Mouse (Mus musculus): ENCODE results near the gene Spg11. TPM values are rescaled to one million over a fixed set of nuclear protein-coding genes. Genes with fewer than 3 reads are reported as not detected.

Spg11 gene
- polyA plus RNA-seq (2014; fragmentation: Nextera tagmentation; extraction: Ambion mirVana), result 9.4 and 12.1 TPM in 2 replicates

- peak; percentile 100 for ATAC-seq (ENCODE audit: low FRiP score, low TSS enrichment)
- peaks cover 12% of the 10 kb centered on the region for H3K36me3 ChIP-seq (ENCODE audit: control insufficient read depth, insufficient read depth, low read length)
- peaks cover 8% of the 10 kb centered on the region for H3K4me1 ChIP-seq (ENCODE audit: control insufficient read depth, insufficient read depth, low read length)
- DNase-seq, result peak; percentile 98
- peak within 1 kb of the TSS; percentile 96 for H3K4me3 ChIP-seq (replicated peaks; ENCODE audit: low read depth, low read length)
- H3K9ac ChIP-seq (replicated peaks; ENCODE audit: low read length), result peak within 1 kb of the TSS; percentile 95
- H3K9me3 ChIP-seq (ENCODE audit: control insufficient read depth, low read length), result no peaks in the 10 kb centered on the region
- H3K27ac ChIP-seq (replicated peaks; ENCODE audit: low read depth, low read length), result peak within 1 kb of the TSS; percentile 97
- no peaks in the 10 kb centered on the region for H3K27me3 ChIP-seq (ENCODE audit: control insufficient read depth, insufficient read depth, low read length)
- H3K4me2 ChIP-seq (ENCODE audit: low read length), result peak within 1 kb of the TSS; percentile 55
- WGBS, result under 1% methylated on average over 47 of the region's 47 CpGs
Measured at GRCm38 (mm10) chr2:122117961-122118958, at the start of gene Spg11. Gene Spg11, minus strand, starts transcription at chr2:122118386.

GRCm38 (mm10) chr2:122164293-122164692 is 46.1 kb upstream of the Spg11 start:
- no peak for DNase-seq
- no peaks in the 10 kb centered on the region for H3K9me3 ChIP-seq (ENCODE audit: control insufficient read depth, low read length)
- WGBS, result 89% methylated on average over 11 of the region's 11 CpGs

GRCm38 (mm10) chr2:122163430-122164195 is 45.4 kb upstream of the Spg11 start:
- Histone ChIP-seq H3K36me3 (ENCODE audit: control insufficient read depth, insufficient read depth, low read length) (no peaks in the 10 kb centered on the region), H3K4me2 (ENCODE audit: low read length) (no peak overlapping the region), H3K9ac (replicated peaks; ENCODE audit: low read length) (no peak overlapping the region), H3K27me3 (ENCODE audit: control insufficient read depth, insufficient read depth, low read length) (no peaks in the 10 kb centered on the region), H3K4me1 (ENCODE audit: control insufficient read depth, insufficient read depth, low read length) (no peaks in the 10 kb centered on the region), H3K9me3 (ENCODE audit: control insufficient read depth, low read length) (no peaks in the 10 kb centered on the region), H3K4me3 (replicated peaks; ENCODE audit: low read depth, low read length) (no peak overlapping the region), H3K27ac (replicated peaks; ENCODE audit: low read depth, low read length) (no peak overlapping the region)
- ATAC-seq (ENCODE audit: low FRiP score, low TSS enrichment) (no peak), DNase-seq (no peak)
- 88% methylated on average over 13 of the region's 13 CpGs for WGBS

More at GRCm38 (mm10) chr2:122164293-122164692, 46.1 kb upstream of the Spg11 start:
- Histone ChIP-seq H3K4me3 (replicated peaks; ENCODE audit: low read depth, low read length) (no peak overlapping the region), H3K36me3 (ENCODE audit: control insufficient read depth, insufficient read depth, low read length) (no peaks in the 10 kb centered on the region), H3K9ac (replicated peaks; ENCODE audit: low read length) (no peak overlapping the region), H3K4me1 (ENCODE audit: control insufficient read depth, insufficient read depth, low read length) (no peaks in the 10 kb centered on the region), H3K4me2 (ENCODE audit: low read length) (no peak overlapping the region), H3K27ac (replicated peaks; ENCODE audit: low read depth, low read length) (no peak overlapping the region), H3K27me3 (ENCODE audit: control insufficient read depth, insufficient read depth, low read length) (no peaks in the 10 kb centered on the region)
- no peak for ATAC-seq (ENCODE audit: low FRiP score, low TSS enrichment)

DNA sequence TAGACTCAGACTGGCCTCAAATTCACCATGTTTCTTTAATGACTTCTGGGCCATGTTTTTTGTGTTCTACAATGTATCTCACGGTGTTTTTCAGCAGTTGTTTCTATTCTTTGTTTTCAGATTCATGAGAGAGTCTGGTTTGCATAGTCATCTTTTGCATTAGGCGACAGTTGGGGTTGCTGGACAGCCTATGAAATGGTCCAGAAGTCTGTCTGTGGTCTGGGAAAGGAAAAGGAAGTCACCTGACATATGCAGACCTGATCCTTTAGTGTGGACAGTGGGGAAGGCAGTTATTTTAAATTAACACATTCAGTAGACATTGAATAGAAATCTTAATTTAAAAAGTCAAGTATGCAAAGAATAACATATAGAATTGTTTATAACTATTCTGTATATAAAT is 44.3 kb upstream of the Spg11 start:
- DNase-seq (no peak), ATAC-seq (ENCODE audit: low FRiP score, low TSS enrichment) (no peak)
- 82% methylated on average over 2 of the region's 2 CpGs for WGBS
- Histone ChIP-seq H3K4me1 (ENCODE audit: control insufficient read depth, insufficient read depth, low read length) (no peaks in the 10 kb centered on the region), H3K4me3 (replicated peaks; ENCODE audit: low read depth, low read length) (no peak overlapping the region), H3K27me3 (ENCODE audit: control insufficient read depth, insufficient read depth, low read length) (no peaks in the 10 kb centered on the region), H3K27ac (replicated peaks; ENCODE audit: low read depth, low read length) (no peak overlapping the region), H3K9ac (replicated peaks; ENCODE audit: low read length) (no peak overlapping the region), H3K4me2 (ENCODE audit: low read length) (no peak overlapping the region), H3K9me3 (ENCODE audit: control insufficient read depth, low read length) (no peaks in the 10 kb centered on the region), H3K36me3 (ENCODE audit: control insufficient read depth, insufficient read depth, low read length) (no peaks in the 10 kb centered on the region)

DNA sequence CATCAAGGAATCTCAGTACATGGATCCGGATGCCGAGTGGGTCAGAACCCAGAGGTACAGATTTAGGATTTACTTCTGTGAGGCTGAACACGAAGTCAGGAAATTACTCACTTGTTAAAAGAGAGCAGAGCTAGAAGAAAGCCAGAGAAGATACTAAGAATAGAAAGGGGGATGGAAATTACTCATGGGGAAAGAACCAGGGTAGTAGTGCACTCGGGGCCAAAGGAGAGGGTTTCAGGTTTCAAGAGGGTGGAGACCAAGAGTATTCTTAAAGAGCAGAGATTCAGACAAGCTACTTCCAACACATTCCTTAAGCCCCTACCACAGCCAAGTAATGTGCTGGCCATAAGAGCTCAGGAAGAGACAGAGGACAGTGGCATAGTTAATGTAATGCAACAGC is 43.4 kb upstream of the Spg11 start:
- no peak overlapping the region for H3K4me3 ChIP-seq (replicated peaks; ENCODE audit: low read depth, low read length)
- H3K27me3 ChIP-seq (ENCODE audit: control insufficient read depth, insufficient read depth, low read length), result no peaks in the 10 kb centered on the region
- ATAC-seq (ENCODE audit: low FRiP score, low TSS enrichment) (no peak), DNase-seq (no peak)
- H3K4me1 ChIP-seq (ENCODE audit: control insufficient read depth, insufficient read depth, low read length), result no peaks in the 10 kb centered on the region
- H3K9ac ChIP-seq (replicated peaks; ENCODE audit: low read length), result no peak overlapping the region
- H3K9me3 ChIP-seq (ENCODE audit: control insufficient read depth, low read length), result no peaks in the 10 kb centered on the region
- 13% methylated on average over 4 of the region's 4 CpGs for WGBS
- H3K36me3 ChIP-seq (ENCODE audit: control insufficient read depth, insufficient read depth, low read length), result no peaks in the 10 kb centered on the region
- no peak overlapping the region for H3K27ac ChIP-seq (replicated peaks; ENCODE audit: low read depth, low read length)
- no peak overlapping the region for H3K4me2 ChIP-seq (ENCODE audit: low read length)

GRCm38 (mm10) chr2:122160680-122161079 is 42.5 kb upstream of the Spg11 start, which contains the start of gene Trim69:
Gene Trim69, plus strand, starts transcription at chr2:122160700.
- Histone ChIP-seq H3K4me2 (ENCODE audit: low read length) (no peak within 1 kb of the TSS), H3K9me3 (ENCODE audit: control insufficient read depth, low read length) (no peaks in the 10 kb centered on the region), H3K9ac (replicated peaks; ENCODE audit: low read length) (no peak within 1 kb of the TSS), H3K27ac (replicated peaks; ENCODE audit: low read depth, low read length) (no peak within 1 kb of the TSS), H3K4me3 (replicated peaks; ENCODE audit: low read depth, low read length) (no peak within 1 kb of the TSS), H3K36me3 (ENCODE audit: control insufficient read depth, insufficient read depth, low read length) (no peaks in the 10 kb centered on the region), H3K4me1 (ENCODE audit: control insufficient read depth, insufficient read depth, low read length) (no peaks in the 10 kb centered on the region), H3K27me3 (ENCODE audit: control insufficient read depth, insufficient read depth, low read length) (no peaks in the 10 kb centered on the region)
- peak; percentile 86 for DNase-seq
- ATAC-seq (ENCODE audit: low FRiP score, low TSS enrichment), result no peak
- 37% methylated on average over 2 of the region's 2 CpGs for WGBS

GRCm38 (mm10) chr2:122159667-122160066 is 41.5 kb upstream of the Spg11 start:
- 89% methylated on average over 6 of the region's 6 CpGs for WGBS
- H3K27me3 ChIP-seq (ENCODE audit: control insufficient read depth, insufficient read depth, low read length), result no peaks in the 10 kb centered on the region
- H3K4me2 ChIP-seq (ENCODE audit: low read length), result no peak overlapping the region
- no peak for ATAC-seq (ENCODE audit: low FRiP score, low TSS enrichment)
- H3K9me3 ChIP-seq (ENCODE audit: control insufficient read depth, low read length), result no peaks in the 10 kb centered on the region
- DNase-seq, result no peak
- H3K36me3 ChIP-seq (ENCODE audit: control insufficient read depth, insufficient read depth, low read length), result no peaks in the 10 kb centered on the region
- H3K27ac ChIP-seq (replicated peaks; ENCODE audit: low read depth, low read length), result no peak overlapping the region
- H3K4me1 ChIP-seq (ENCODE audit: control insufficient read depth, insufficient read depth, low read length), result no peaks in the 10 kb centered on the region
- H3K9ac ChIP-seq (replicated peaks; ENCODE audit: low read length), result no peak overlapping the region
- H3K4me3 ChIP-seq (replicated peaks; ENCODE audit: low read depth, low read length), result no peak overlapping the region

GRCm38 (mm10) chr2:122158362-122158802 is 40.2 kb upstream of the Spg11 start:
- Histone ChIP-seq H3K4me2 (ENCODE audit: low read length) (no peak overlapping the region), H3K27ac (replicated peaks; ENCODE audit: low read depth, low read length) (no peak overlapping the region), H3K4me3 (replicated peaks; ENCODE audit: low read depth, low read length) (no peak overlapping the region), H3K36me3 (ENCODE audit: control insufficient read depth, insufficient read depth, low read length) (no peaks in the 10 kb centered on the region), H3K9me3 (ENCODE audit: control insufficient read depth, low read length) (no peaks in the 10 kb centered on the region), H3K4me1 (ENCODE audit: control insufficient read depth, insufficient read depth, low read length) (no peaks in the 10 kb centered on the region), H3K27me3 (ENCODE audit: control insufficient read depth, insufficient read depth, low read length) (no peaks in the 10 kb centered on the region), H3K9ac (replicated peaks; ENCODE audit: low read length) (no peak overlapping the region)
- ATAC-seq (ENCODE audit: low FRiP score, low TSS enrichment), result no peak
- 38% methylated on average over 6 of the region's 6 CpGs for WGBS
- no peak for DNase-seq
